Mouse (Mus musculus) testis, adult 2 months (tissue): ENCODE results near the gene Lexm. TPM values are rescaled to one million over a fixed set of nuclear protein-coding genes. Genes with fewer than 3 reads are reported as not detected.

Experiments
- H3K27ac ChIP-seq: fragments of 200-500 bp; 2 replicates; pipeline ENCODE4 v1.5.1; 2012; ENCODE audit warnings: low read depth, low read length; ENCODE audit not compliant: control insufficient read depth, insufficient read depth
- H3K27me3 ChIP-seq: fragments of 200-500 bp; 2 replicates; pipeline ENCODE4 v1.6.1; 2012; ENCODE audit warnings: mild to moderate bottlenecking, low read length, moderate library complexity; ENCODE audit not compliant: control insufficient read depth, insufficient read depth
- H3K36me3 ChIP-seq: fragments of 200-500 bp; 2 replicates; pipeline ENCODE4 v1.6.1; 2012; ENCODE audit warnings: mild to moderate bottlenecking, low read length; ENCODE audit not compliant: control insufficient read depth, insufficient read depth
- H3K4me1 ChIP-seq: fragments of 200-500 bp; 2 replicates; pipeline ENCODE4 v1.6.1; 2012; ENCODE audit warnings: low read length; ENCODE audit not compliant: control insufficient read depth, insufficient read depth
- H3K4me3 ChIP-seq: fragments of 200-500 bp; 2 replicates; pipeline ENCODE4 v1.5.1; 2012; ENCODE audit warnings: low read depth, mild to moderate bottlenecking, low read length, moderate library complexity, mixed read lengths; ENCODE audit not compliant: control insufficient read depth
- CTCF ChIP-seq: fragments of 200-500 bp; IDR thresholded peaks from 2 replicates; pipeline ENCODE4 v1.5.1; 2012; ENCODE audit warnings: low read depth, mild to moderate bottlenecking, inconsistent platforms, low read length, moderate library complexity; ENCODE audit not compliant: control insufficient read depth, insufficient read depth, insufficient replicate concordance
- POLR2A ChIP-seq: fragments of 200-500 bp; IDR thresholded peaks from 2 replicates; pipeline ENCODE4 v1.6.1; 2012; ENCODE audit warnings: low read depth, mild to moderate bottlenecking, inconsistent platforms, low read length, moderate library complexity; ENCODE audit not compliant: control insufficient read depth
- polyA plus RNA-seq: library from polyadenylated mRNA; depleted of rRNA; stranded (reverse); fragments of >200 nt; gene quantifications from 2 replicates; pipeline ENCODE4 v1.2.3, GENCODE M21; 2012

Lexm gene
- polyA plus RNA-seq, 1 experiment: 54.3 TPM

GRCm38 (mm10) chr4:106633281-106634085, 16.4 kb upstream of the Lexm start:
- Histone ChIP-seq H3K27ac (no peak overlapping the region), H3K36me3 (no peaks in the 10 kb centered on the region), H3K27me3 (no peaks in the 10 kb centered on the region), H3K4me3 (no peak overlapping the region), H3K4me1 (no peaks in the 10 kb centered on the region; the same call in 1 of the 2 replicates)
- no peak for TF ChIP-seq POLR2A
- TF ChIP-seq CTCF: no peak

- Histone ChIP-seq H3K4me1 (peaks cover 7% of the 10 kb centered on the region), H3K36me3 (no peaks in the 10 kb centered on the region), H3K27me3 (no peaks in the 10 kb centered on the region), H3K4me3 (no peak overlapping the region), H3K27ac (no peak overlapping the region)
- TF ChIP-seq POLR2A (no peak), CTCF (no peak)
Observed at GRCm38 (mm10) chr4:106632313-106632712, 15.3 kb upstream of the Lexm start.

- Histone ChIP-seq H3K4me3 (no peak overlapping the region), H3K27ac (no peak overlapping the region), H3K27me3 (no peaks in the 10 kb centered on the region), H3K4me1 (peaks cover 14% of the 10 kb centered on the region), H3K36me3 (no peaks in the 10 kb centered on the region)
- TF ChIP-seq POLR2A (no peak), CTCF (no peak; the same call in 1 of the 2 replicates)
Observed at GRCm38 (mm10) chr4:106630333-106631220, 13.5 kb upstream of the Lexm start.

GRCm38 (mm10) chr4:106629374-106629773, 12.3 kb upstream of the Lexm start:
- TF ChIP-seq CTCF (no peak), POLR2A (no peak)
- Histone ChIP-seq H3K27me3 (no peaks in the 10 kb centered on the region), H3K4me1 (peaks cover 14% of the 10 kb centered on the region)

GRCm38 (mm10) chr4:106628650-106629360, 11.8 kb upstream of the Lexm start:
- no peaks in the 10 kb centered on the region for H3K27me3 ChIP-seq
- no peak overlapping the region for H3K27ac ChIP-seq
- TF ChIP-seq CTCF: no peak
- no peak for TF ChIP-seq POLR2A
- peaks cover 14% of the 10 kb centered on the region for H3K4me1 ChIP-seq
- H3K36me3 ChIP-seq: no peaks in the 10 kb centered on the region
- H3K4me3 ChIP-seq: no peak overlapping the region

More at GRCm38 (mm10) chr4:106629374-106629773, 12.3 kb upstream of the Lexm start:
- no peak overlapping the region for H3K4me3 ChIP-seq
- H3K27ac ChIP-seq: no peak overlapping the region
- H3K36me3 ChIP-seq: no peaks in the 10 kb centered on the region

GRCm38 (mm10) chr4:106627809-106628208, 10.8 kb upstream of the Lexm start:
- no peaks in the 10 kb centered on the region for H3K27me3 ChIP-seq
- H3K4me3 ChIP-seq: no peak overlapping the region
- H3K4me1 ChIP-seq: peaks cover 16% of the 10 kb centered on the region
- TF ChIP-seq POLR2A (no peak), CTCF (no peak)
- H3K36me3 ChIP-seq: no peaks in the 10 kb centered on the region
- H3K27ac ChIP-seq: no peak overlapping the region
